Mouse (Mus musculus): Measurements from ENCODE around the gene Notch4.
"Not testable (repeated sequence)": the region's sequence is repeated elsewhere in the genome, so short reads cannot be mapped to it uniquely, and the experiment has no call there.

The Notch4 gene

DNA sequence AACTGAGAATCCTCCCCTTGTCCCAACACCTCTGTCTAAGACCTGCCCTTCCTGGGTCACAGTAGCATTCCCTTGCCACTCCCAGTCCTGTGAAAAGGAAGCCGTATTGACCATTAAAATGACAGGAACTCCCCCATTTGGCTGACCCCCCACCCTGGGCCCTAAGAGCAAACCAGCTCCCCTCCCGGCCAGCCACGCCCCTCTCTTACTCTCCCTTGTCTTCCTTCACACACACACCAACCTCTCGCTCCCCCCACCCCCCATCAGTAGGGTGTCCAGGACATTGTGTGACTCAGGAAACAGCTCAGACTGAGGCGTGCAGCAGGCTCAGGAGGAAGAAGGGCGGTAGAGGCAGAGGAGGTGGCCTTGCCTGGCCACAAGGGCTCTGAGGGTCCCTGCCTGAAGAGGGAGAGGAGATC lies at the start of gene Notch4:
Notch4 (plus strand) TSS at position 266 of the 419 bp plus-strand sequence.
- no peaks in the 10 kb centered on the region for H3K36me3 ChIP-seq (ENCODE audit: control insufficient read depth, insufficient read depth, low read length, poor library complexity, severe bottlenecking)
- DNase-seq (ENCODE audit: low read depth, low spot score) = no peak
- H3K27me3 ChIP-seq (ENCODE audit: control insufficient read depth, insufficient read depth, low read length, poor library complexity, severe bottlenecking) = no peaks in the 10 kb centered on the region; the same call in 1 of the 2 replicates

GRCm38 (mm10) chr17:34516514-34516913 lies 47.6 kb upstream of the Notch4 start:
- no peaks in the 10 kb centered on the region for H3K36me3 ChIP-seq (ENCODE audit: control insufficient read depth, insufficient read depth, low read length, poor library complexity, severe bottlenecking)
- no peak for DNase-seq (ENCODE audit: low read depth, low spot score)
- H3K27me3 ChIP-seq (ENCODE audit: control insufficient read depth, insufficient read depth, low read length, poor library complexity, severe bottlenecking) = no peaks in the 10 kb centered on the region

GRCm38 (mm10) chr17:34517252-34517651 lies 46.8 kb upstream of the Notch4 start, which contains the start of gene Btnl6:
Gene Btnl6 (minus strand): TSS chr17:34517352.
- Histone ChIP-seq H3K27me3 (ENCODE audit: control insufficient read depth, insufficient read depth, low read length, poor library complexity, severe bottlenecking) (no peaks in the 10 kb centered on the region), H3K36me3 (ENCODE audit: control insufficient read depth, insufficient read depth, low read length, poor library complexity, severe bottlenecking) (no peaks in the 10 kb centered on the region)
- no peak for DNase-seq (ENCODE audit: low read depth, low spot score)

- no peak for DNase-seq (ENCODE audit: low read depth, low spot score)
- no peaks in the 10 kb centered on the region for H3K27me3 ChIP-seq (ENCODE audit: control insufficient read depth, insufficient read depth, low read length, poor library complexity, severe bottlenecking)
- no peaks in the 10 kb centered on the region for H3K36me3 ChIP-seq (ENCODE audit: control insufficient read depth, insufficient read depth, low read length, poor library complexity, severe bottlenecking)
These were observed 46.3 kb upstream of the Notch4 start for GRCm38 (mm10) chr17:34517795-34518194.

GRCm38 (mm10) chr17:34518571-34518970 lies 45.5 kb upstream of the Notch4 start:
- not testable (repeated sequence) for H3K27me3 ChIP-seq (ENCODE audit: control insufficient read depth, insufficient read depth, low read length, poor library complexity, severe bottlenecking); DNase-seq (ENCODE audit: low read depth, low spot score); H3K36me3 ChIP-seq (ENCODE audit: control insufficient read depth, insufficient read depth, low read length, poor library complexity, severe bottlenecking)

- no peak for DNase-seq (ENCODE audit: low read depth, low spot score)
- H3K27me3 ChIP-seq (ENCODE audit: control insufficient read depth, insufficient read depth, low read length, poor library complexity, severe bottlenecking) = no peaks in the 10 kb centered on the region
- H3K36me3 ChIP-seq (ENCODE audit: control insufficient read depth, insufficient read depth, low read length, poor library complexity, severe bottlenecking) = no peaks in the 10 kb centered on the region
These were observed 45.1 kb upstream of the Notch4 start for GRCm38 (mm10) chr17:34519001-34519400.

DNA sequence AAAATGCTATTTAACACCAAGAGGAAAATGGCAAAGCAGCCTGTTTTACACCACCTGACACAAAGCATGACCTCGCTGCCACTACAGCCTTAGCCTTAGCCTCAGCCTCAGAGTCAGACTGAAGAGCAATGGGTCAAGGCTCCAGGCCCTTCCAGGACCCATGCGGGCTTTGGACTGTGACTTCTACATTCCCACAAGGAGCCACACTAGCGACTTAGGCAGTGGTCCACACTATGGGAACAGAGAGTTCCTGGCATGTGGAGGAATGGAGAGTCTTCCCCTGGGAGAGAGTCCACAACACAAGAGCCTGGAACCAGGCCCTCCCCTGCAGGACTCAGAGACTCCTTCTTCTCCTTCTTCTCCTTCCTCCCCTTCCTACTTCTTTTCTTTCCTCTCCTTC lies 31.4 kb upstream of the Notch4 start:
- H3K27me3 ChIP-seq (ENCODE audit: control insufficient read depth, insufficient read depth, low read length, poor library complexity, severe bottlenecking) = no peaks in the 10 kb centered on the region
- no peaks in the 10 kb centered on the region for H3K36me3 ChIP-seq (ENCODE audit: control insufficient read depth, insufficient read depth, low read length, poor library complexity, severe bottlenecking)
- DNase-seq (ENCODE audit: low read depth, low spot score) = no peak

GRCm38 (mm10) chr17:34543567-34543966 lies 20.5 kb upstream of the Notch4 start:
- H3K36me3 ChIP-seq (ENCODE audit: control insufficient read depth, insufficient read depth, low read length, poor library complexity, severe bottlenecking); DNase-seq (ENCODE audit: low read depth, low spot score); H3K27me3 ChIP-seq (ENCODE audit: control insufficient read depth, insufficient read depth, low read length, poor library complexity, severe bottlenecking): not testable (repeated sequence)

DNA sequence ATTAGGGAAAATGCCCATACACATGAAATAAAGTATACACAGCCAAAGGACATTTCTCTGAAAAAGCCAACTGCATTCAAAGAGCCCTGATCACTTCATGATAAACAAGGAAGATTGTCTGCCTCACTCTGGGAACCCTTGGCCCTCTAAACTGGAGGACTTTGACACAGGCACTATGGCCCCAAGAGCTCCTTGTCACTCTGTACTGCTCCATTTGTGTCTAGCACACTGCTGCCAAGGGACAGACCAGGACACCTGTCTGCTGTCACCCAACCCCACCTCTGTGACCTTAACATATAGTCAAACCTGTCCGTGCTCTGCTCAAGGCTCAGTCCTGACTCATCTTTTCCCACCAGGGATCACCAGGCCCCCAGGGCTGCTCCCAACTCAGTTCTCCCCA lies 17.3 kb upstream of the Notch4 start:
- H3K36me3 ChIP-seq (ENCODE audit: control insufficient read depth, insufficient read depth, low read length, poor library complexity, severe bottlenecking) = no peaks in the 10 kb centered on the region
- no peaks in the 10 kb centered on the region for H3K27me3 ChIP-seq (ENCODE audit: control insufficient read depth, insufficient read depth, low read length, poor library complexity, severe bottlenecking)
- DNase-seq (ENCODE audit: low read depth, low spot score) = no peak

DNA sequence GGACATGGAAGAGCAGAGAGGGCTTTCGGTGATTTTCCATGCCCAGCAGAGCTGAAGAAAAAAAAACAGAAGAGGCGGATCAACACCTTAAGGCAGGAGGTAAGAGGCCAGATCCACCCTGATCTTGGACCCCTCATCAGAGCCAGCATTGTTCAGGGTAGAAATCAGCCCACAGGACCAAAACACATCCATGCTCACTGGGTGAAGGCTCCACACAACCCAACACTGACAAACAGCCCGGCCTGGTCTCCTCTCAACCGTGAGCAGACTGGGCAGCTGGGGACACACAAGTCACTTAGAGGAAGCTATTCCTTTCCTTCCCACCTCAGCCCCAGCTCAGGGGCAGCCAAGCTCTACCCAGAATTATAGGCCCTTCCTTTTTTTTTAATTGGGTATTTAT lies 16.5 kb upstream of the Notch4 start:
- Histone ChIP-seq H3K36me3 (ENCODE audit: control insufficient read depth, insufficient read depth, low read length, poor library complexity, severe bottlenecking) (no peaks in the 10 kb centered on the region), H3K27me3 (ENCODE audit: control insufficient read depth, insufficient read depth, low read length, poor library complexity, severe bottlenecking) (no peaks in the 10 kb centered on the region)
- no peak for DNase-seq (ENCODE audit: low read depth, low spot score)

DNA sequence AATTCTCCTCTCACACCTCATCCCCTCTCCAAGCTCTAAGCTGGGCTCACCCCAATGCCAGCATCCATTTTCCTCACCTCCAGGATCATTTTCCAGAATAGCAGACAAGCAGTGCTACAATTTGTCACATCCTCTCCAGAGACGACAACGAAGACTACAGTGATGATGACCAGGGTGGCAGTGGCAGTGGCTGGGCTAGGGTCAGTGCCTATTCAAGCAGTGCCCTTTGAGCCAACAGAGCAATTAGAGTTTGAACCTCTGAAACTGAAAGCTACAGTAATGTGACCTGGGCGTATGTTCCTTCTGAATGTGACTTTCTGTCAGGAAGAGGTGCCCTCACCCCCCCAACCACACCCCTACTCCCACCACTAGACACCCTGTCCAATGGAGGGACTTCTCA lies 14.9 kb upstream of the Notch4 start:
- Histone ChIP-seq H3K36me3 (ENCODE audit: control insufficient read depth, insufficient read depth, low read length, poor library complexity, severe bottlenecking) (no peaks in the 10 kb centered on the region), H3K27me3 (ENCODE audit: control insufficient read depth, insufficient read depth, low read length, poor library complexity, severe bottlenecking) (no peaks in the 10 kb centered on the region)
- DNase-seq (ENCODE audit: low read depth, low spot score) = no peak

DNA sequence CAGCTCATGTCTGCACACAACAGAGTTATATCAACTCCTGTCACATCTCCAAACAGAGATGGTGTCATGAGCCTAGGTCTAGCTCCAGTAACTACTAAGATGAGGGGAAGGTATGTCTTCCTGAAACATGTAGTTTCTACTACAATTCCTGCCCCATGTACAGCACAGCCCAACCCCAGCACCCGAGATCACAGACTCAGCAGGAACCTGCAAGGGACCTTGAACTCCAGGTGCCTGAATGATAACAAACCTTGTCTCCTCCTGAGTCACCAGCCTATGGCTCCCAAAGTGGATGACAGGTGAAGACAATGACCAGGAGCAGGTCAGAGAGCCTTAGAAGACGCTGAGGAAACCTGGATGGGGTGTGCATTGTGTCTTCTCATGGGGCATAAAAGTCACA lies 14.2 kb upstream of the Notch4 start:
- no peak for DNase-seq (ENCODE audit: low read depth, low spot score)
- Histone ChIP-seq H3K36me3 (ENCODE audit: control insufficient read depth, insufficient read depth, low read length, poor library complexity, severe bottlenecking) (no peaks in the 10 kb centered on the region), H3K27me3 (ENCODE audit: control insufficient read depth, insufficient read depth, low read length, poor library complexity, severe bottlenecking) (no peaks in the 10 kb centered on the region)

- DNase-seq (ENCODE audit: low read depth, low spot score) = peak; percentile 89
- H3K27me3 ChIP-seq (ENCODE audit: control insufficient read depth, insufficient read depth, low read length, poor library complexity, severe bottlenecking) = no peaks in the 10 kb centered on the region
- H3K36me3 ChIP-seq (ENCODE audit: control insufficient read depth, insufficient read depth, low read length, poor library complexity, severe bottlenecking) = no peaks in the 10 kb centered on the region
These were observed 8.6 kb upstream of the Notch4 start for GRCm38 (mm10) chr17:34555483-34555882.

DNA sequence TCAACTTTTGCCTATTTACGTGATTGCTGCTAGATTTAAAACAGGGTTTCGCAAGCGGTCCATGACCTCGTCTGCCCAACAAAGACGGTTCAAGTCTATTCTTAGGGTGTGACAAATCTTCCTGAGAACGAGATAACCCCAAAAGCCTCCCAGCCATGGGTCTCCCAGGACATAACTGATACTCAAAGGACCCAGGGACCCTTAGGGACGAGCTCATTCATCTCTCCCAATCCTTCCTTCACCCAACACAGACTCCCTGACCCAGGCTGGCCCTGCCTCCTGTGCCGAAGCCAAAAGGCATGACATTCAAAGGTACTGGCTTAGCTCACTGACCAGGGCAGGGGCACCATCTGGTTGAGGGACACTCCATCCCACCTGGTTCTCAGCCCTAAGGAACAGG lies 7.7 kb upstream of the Notch4 start:
- Histone ChIP-seq H3K36me3 (ENCODE audit: control insufficient read depth, insufficient read depth, low read length, poor library complexity, severe bottlenecking) (no peaks in the 10 kb centered on the region), H3K27me3 (ENCODE audit: control insufficient read depth, insufficient read depth, low read length, poor library complexity, severe bottlenecking) (no peaks in the 10 kb centered on the region; the same call in 1 of the 2 replicates)
- no peak for DNase-seq (ENCODE audit: low read depth, low spot score)

- Histone ChIP-seq H3K36me3 (ENCODE audit: control insufficient read depth, insufficient read depth, low read length, poor library complexity, severe bottlenecking) (no peaks in the 10 kb centered on the region), H3K27me3 (ENCODE audit: control insufficient read depth, insufficient read depth, low read length, poor library complexity, severe bottlenecking) (no peaks in the 10 kb centered on the region; the same call in 1 of the 2 replicates)
- DNase-seq (ENCODE audit: low read depth, low spot score) = no peak
These were observed 6.7 kb upstream of the Notch4 start for GRCm38 (mm10) chr17:34557411-34557810.

GRCm38 (mm10) chr17:34559116-34559515 lies 5.0 kb upstream of the Notch4 start:
- H3K27me3 ChIP-seq (ENCODE audit: control insufficient read depth, insufficient read depth, low read length, poor library complexity, severe bottlenecking) = no peaks in the 10 kb centered on the region; the same call in 1 of the 2 replicates
- no peak for DNase-seq (ENCODE audit: low read depth, low spot score)
- H3K36me3 ChIP-seq (ENCODE audit: control insufficient read depth, insufficient read depth, low read length, poor library complexity, severe bottlenecking) = no peaks in the 10 kb centered on the region
